Mouse (Mus musculus) thymus, adult 2 months (tissue): Measurements from ENCODE around the gene Ntm.

Source experiments
- CTCF ChIP-seq: fragments of 200-500 bp; IDR thresholded peaks from 2 replicates; pipeline ENCODE4 v1.5.1; 2012; ENCODE audit warnings: mild to moderate bottlenecking, control low read depth, low read length, moderate library complexity, borderline replicate concordance; ENCODE audit not compliant: control insufficient read depth, poor library complexity, insufficient read depth; ENCODE audit errors: extremely low read depth
- POLR2A ChIP-seq: fragments of 200-500 bp; IDR thresholded peaks from 2 replicates; pipeline ENCODE4 v1.6.1; 2012; ENCODE audit warnings: mild to moderate bottlenecking, low read length, control low read depth, moderate library complexity; ENCODE audit not compliant: control insufficient read depth, poor library complexity, insufficient read depth; ENCODE audit errors: extremely low read depth

- no peak for TF ChIP-seq POLR2A
- TF ChIP-seq CTCF: no peak
Observed at GRCm38 (mm10) chr9:29136039-29136438, 826.9 kb downstream of the Ntm start.
